Mouse (Mus musculus): ENCODE results near the gene Syt5.
"Not testable (repeated sequence)": the region's sequence is repeated elsewhere in the genome, so short reads cannot be mapped to it uniquely, and the experiment has no call there.

- TF ChIP-seq MAFK (IDR thresholded peaks at IDR 0.05; ENCODE audit: insufficient read depth, low read depth, low read length); CHD2 (IDR thresholded peaks at IDR 0.05; ENCODE audit: low read depth, low read length): not testable (repeated sequence)
These were observed 34.1 kb upstream of the Syt5 start for GRCm38 (mm10) chr7:4581481-4581880.
